Mouse (Mus musculus): ENCODE data around the gene Tmed9. TPM values are rescaled to one million over a fixed set of nuclear protein-coding genes. Genes with fewer than 3 reads are reported as not detected.

Gene Tmed9
- polyA plus RNA-seq (2017; shearing (Covaris generic)) = 258 TPM

GRCm38 (mm10) chr13:55573432-55573831 lies at the start of gene Tmed9:
Tmed9 (plus strand) TSS chr13:55573732.

GRCm38 (mm10) chr13:55529198-55529915 lies 44.2 kb upstream of the Tmed9 start, which contains the start of gene Dok3:
Dok3 (minus strand) TSS chr13:55529296.

GRCm38 (mm10) chr13:55536194-55537175 lies 37.0 kb upstream of the Tmed9 start, which contains the start of gene Ddx41:
Ddx41 (minus strand) TSS chr13:55536658.

GRCm38 (mm10) chr13:55571027-55571751 lies 2.3 kb upstream of the Tmed9 start, which contains the start of gene Fam193b:
Fam193b (minus strand) TSS chr13:55571120.

GRCm38 (mm10) chr13:55599566-55600540 lies 26.3 kb downstream of the Tmed9 start, which contains the start of gene B4galt7:
B4galt7 (plus strand) TSS chr13:55599896.

GRCm38 (mm10) chr13:55622649-55623541 lies 49.4 kb downstream of the Tmed9 start, which contains the start of gene Caml:
Caml (plus strand) TSS chr13:55623005.

GRCm38 (mm10) chr13:55634639-55635127 lies 61.2 kb downstream of the Tmed9 start, which contains the start of gene Ddx46:
Ddx46 (plus strand) TSS chr13:55635027.

Other genes with a start within 250 kb of the Tmed9 start
- gene Mxd3, start 243.9 kb upstream of the Tmed9 start, polyA plus RNA-seq (2017; shearing (Covaris generic)) = 0.37 TPM
- 101 TPM for gene Lman2, start 210.9 kb upstream of the Tmed9 start, polyA plus RNA-seq (2017; shearing (Covaris generic))
- 94.5 TPM for gene Rgs14, start 204.0 kb upstream of the Tmed9 start, polyA plus RNA-seq (2017; shearing (Covaris generic))
- not detected for gene Slc34a1, start 175.5 kb upstream of the Tmed9 start, polyA plus RNA-seq (2017; shearing (Covaris generic))
- not detected for gene Pfn3, start 158.5 kb upstream of the Tmed9 start, polyA plus RNA-seq (2017; shearing (Covaris generic))
- gene F12, start 146.9 kb upstream of the Tmed9 start, polyA plus RNA-seq (2017; shearing (Covaris generic)) = not detected
- gene Grk6, start 128.7 kb upstream of the Tmed9 start, polyA plus RNA-seq (2017; shearing (Covaris generic)) = 480 TPM
- 3.8 TPM for gene Prr7, start 109.5 kb upstream of the Tmed9 start, polyA plus RNA-seq (2017; shearing (Covaris generic))
- gene Dbn1, start 85.6 kb upstream of the Tmed9 start, polyA plus RNA-seq (2017; shearing (Covaris generic)) = not detected
- 6.5 TPM for gene Pdlim7, start 60.1 kb upstream of the Tmed9 start, polyA plus RNA-seq (2017; shearing (Covaris generic))
- gene Dok3, start 44.4 kb upstream of the Tmed9 start, polyA plus RNA-seq (2017; shearing (Covaris generic)) = 0.35 TPM
- 57.7 TPM for gene Ddx41, start 37.1 kb upstream of the Tmed9 start, polyA plus RNA-seq (2017; shearing (Covaris generic))
- 76.0 TPM for gene Fam193b, start 2.6 kb upstream of the Tmed9 start, polyA plus RNA-seq (2017; shearing (Covaris generic))
- 30.1 TPM for gene B4galt7, start 26.2 kb downstream of the Tmed9 start, polyA plus RNA-seq (2017; shearing (Covaris generic))
- 20.4 TPM for gene Caml, start 49.3 kb downstream of the Tmed9 start, polyA plus RNA-seq (2017; shearing (Covaris generic))
- 86.6 TPM for gene Ddx46, start 61.3 kb downstream of the Tmed9 start, polyA plus RNA-seq (2017; shearing (Covaris generic))
- gene B230219D22Rik, start 119.4 kb downstream of the Tmed9 start, polyA plus RNA-seq (2017; shearing (Covaris generic)) = 31.8 TPM
- 36.4 TPM for gene Txndc15, start 140.9 kb downstream of the Tmed9 start, polyA plus RNA-seq (2017; shearing (Covaris generic))
- gene Pcbd2, start 153.6 kb downstream of the Tmed9 start, polyA plus RNA-seq (2017; shearing (Covaris generic)) = 34.5 TPM
- not detected for gene Catsper3, start 210.8 kb downstream of the Tmed9 start, polyA plus RNA-seq (2017; shearing (Covaris generic))